Mouse (Mus musculus) embryonic facial prominence, embryonic 11.5 days (tissue): ENCODE measurements around the gene Plaur. TPM values are rescaled to one million over a fixed set of nuclear protein-coding genes. Genes with fewer than 3 reads are reported as not detected.

Experiments used
- ATAC-seq: fragments of 200-750 bp; cut with Nextera tagmentation; replicated peaks from 2 replicates; pipeline ENCODE4 v1.8.0; 2017; ENCODE audit warnings: low read depth; ENCODE audit not compliant: insufficient number of reproducible peaks, low FRiP score, low TSS enrichment
- DNase-seq: peaks from one replicate; pipeline ENCODE4 v3.0.0-alpha.2; 2015; ENCODE audit warnings: low spot score
- H3K27ac ChIP-seq: fragments of 300-500 bp; sonication (generic); replicated peaks from 2 replicates; pipeline ENCODE4 v1.5.1; 2014; ENCODE audit warnings: mild to moderate bottlenecking, low read depth, low read length, control low read depth
- H3K27me3 ChIP-seq: fragments of 300-500 bp; sonication (generic); 2 replicates; pipeline ENCODE4 v1.6.1; 2014; ENCODE audit warnings: mild to moderate bottlenecking, low read length, moderate library complexity, mixed read lengths; ENCODE audit not compliant: control insufficient read depth, insufficient read depth
- H3K36me3 ChIP-seq: fragments of 300-500 bp; sonication (generic); replicated peaks from 2 replicates; pipeline ENCODE4 v1.6.1; 2014; ENCODE audit warnings: low read depth, mild to moderate bottlenecking, low read length, moderate library complexity, mixed read lengths; ENCODE audit not compliant: control insufficient read depth, insufficient read depth
- H3K4me1 ChIP-seq: fragments of 300-500 bp; sonication (generic); 2 replicates; pipeline ENCODE4 v1.6.1; 2014; ENCODE audit warnings: low read length, mixed read lengths; ENCODE audit not compliant: control insufficient read depth, insufficient read depth
- H3K4me2 ChIP-seq: fragments of 300-500 bp; sonication (generic); 2 replicates; pipeline ENCODE4 v1.6.1; 2014; ENCODE audit warnings: low read depth, mild to moderate bottlenecking, control low read depth, low read length, moderate library complexity
- H3K4me3 ChIP-seq: fragments of 300-500 bp; sonication (generic); 2 replicates; pipeline ENCODE4 v1.5.1; 2014; ENCODE audit warnings: low read depth, low read length, control low read depth
- H3K9ac ChIP-seq: fragments of 300-500 bp; sonication (generic); replicated peaks from 2 replicates; pipeline ENCODE4 v1.6.1; 2014; ENCODE audit warnings: mild to moderate bottlenecking, control low read depth, low read length
- H3K9me3 ChIP-seq: fragments of 300-500 bp; sonication (generic); replicated peaks from 2 replicates; pipeline ENCODE4 v1.6.1; 2016; ENCODE audit warnings: mild to moderate bottlenecking, low read length, inconsistent platforms, mixed read lengths; ENCODE audit not compliant: control insufficient read depth
- WGBS: fragments of 180-500 bp; shearing (Covaris S2); extraction: QIAGEN DNeasy Blood & Tissue Kit; methylation state at CpG from one replicate; pipeline ENCODE4 v1.1.7; 2014; 5-methylcytosine and 5-hydroxymethylcytosine counted together
- polyA plus RNA-seq: library from polyadenylated mRNA; unstranded; fragments of >200 nt; fragmentation: Nextera tagmentation; extraction: Ambion mirVana; gene quantifications from 2 replicates; pipeline ENCODE4 v1.2.1, GENCODE M21; 2014

Gene Plaur
- polyA plus RNA-seq, 1 experiment from 2014 or later, result 1.1 TPM

DNA sequence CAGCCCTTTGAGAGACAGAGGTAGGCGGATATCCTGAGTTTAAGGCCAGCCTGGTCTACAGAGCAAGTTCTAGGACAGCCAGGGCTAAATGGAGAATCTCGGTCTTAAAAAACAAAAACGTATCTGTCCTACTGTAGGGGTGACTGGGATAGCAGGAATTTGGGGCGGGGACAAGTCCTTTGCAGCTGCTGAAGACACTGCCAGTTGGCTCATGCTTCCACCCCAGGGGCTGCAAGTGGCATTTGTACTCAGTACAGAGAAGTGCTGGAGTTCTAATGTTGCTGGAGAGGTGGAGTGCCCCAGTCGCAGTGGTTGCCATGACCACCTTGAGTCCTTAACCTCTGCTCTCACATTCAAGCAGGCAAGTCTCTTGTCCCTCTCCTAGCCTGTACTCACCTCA is 60.5 kb downstream of the Plaur start:
- H3K4me1 ChIP-seq, result no peaks in the 10 kb centered on the region
- 69% methylated on average over 5 of the region's 5 CpGs for WGBS

GRCm38 (mm10) chr7:24523723-24524122 is 61.4 kb downstream of the Plaur start:
- WGBS, result 92% methylated on average over 6 of the region's 6 CpGs
- Histone ChIP-seq H3K4me3 (no peak overlapping the region), H3K36me3 (no peaks in the 10 kb centered on the region), H3K4me1 (no peaks in the 10 kb centered on the region), H3K9me3 (no peaks in the 10 kb centered on the region), H3K9ac (no peak overlapping the region), H3K4me2 (no peak overlapping the region), H3K27me3 (no peaks in the 10 kb centered on the region), H3K27ac (no peak overlapping the region)
- DNase-seq (no peak), ATAC-seq (no peak)

More for the DNA sequence above, 60.5 kb downstream of the Plaur start:
- DNase-seq (no peak), ATAC-seq (no peak)
- no peak overlapping the region for H3K9ac ChIP-seq
- H3K27me3 ChIP-seq, result no peaks in the 10 kb centered on the region
- H3K27ac ChIP-seq, result no peak overlapping the region
- no peak overlapping the region for H3K4me3 ChIP-seq
- no peaks in the 10 kb centered on the region for H3K9me3 ChIP-seq
- no peaks in the 10 kb centered on the region for H3K36me3 ChIP-seq
- H3K4me2 ChIP-seq, result no peak overlapping the region

GRCm38 (mm10) chr7:24524978-24525377 is 62.7 kb downstream of the Plaur start:
- no peak for ATAC-seq
- H3K27ac ChIP-seq, result no peak overlapping the region
- 77% methylated on average over 6 of the region's 6 CpGs for WGBS
- no peaks in the 10 kb centered on the region for H3K27me3 ChIP-seq
- H3K4me2 ChIP-seq, result no peak overlapping the region
- no peak overlapping the region for H3K4me3 ChIP-seq
- no peaks in the 10 kb centered on the region for H3K9me3 ChIP-seq
- H3K36me3 ChIP-seq, result no peaks in the 10 kb centered on the region
- no peaks in the 10 kb centered on the region for H3K4me1 ChIP-seq
- H3K9ac ChIP-seq, result no peak overlapping the region
- no peak for DNase-seq

Other genes starting within 250 kb of the Plaur start
- gene Zfp109, start 224.9 kb upstream of the Plaur start, polyA plus RNA-seq, result 5.1 and 5.7 TPM in 2 replicates
- gene Zfp108, start 207.7 kb upstream of the Plaur start, polyA plus RNA-seq, result 3.8 and 4.0 TPM in 2 replicates
- gene Zfp93, start 192.1 kb upstream of the Plaur start, polyA plus RNA-seq, result 9.8 and 11.7 TPM in 2 replicates
- gene Zfp61, start 161.3 kb upstream of the Plaur start, polyA plus RNA-seq, result 48.0 and 58.8 TPM in 2 replicates
- 10.7 and 15.2 TPM in 2 replicates for gene Zfp94, start 145.8 kb upstream of the Plaur start, polyA plus RNA-seq
- gene Tescl, start 128.5 kb upstream of the Plaur start, polyA plus RNA-seq, result not detected in 2 replicates
- not detected in 2 replicates for gene Lypd5, start 113.3 kb upstream of the Plaur start, polyA plus RNA-seq
- 2.2 and 2.3 TPM in 2 replicates for gene Kcnn4, start 92.2 kb upstream of the Plaur start, polyA plus RNA-seq
- gene Smg9, start 62.9 kb upstream of the Plaur start, polyA plus RNA-seq, result 13.8 and 18.6 TPM in 2 replicates
- gene Irgc1, start 10.2 kb upstream of the Plaur start, polyA plus RNA-seq, result not detected in 2 replicates
- 1.9 and 3.6 TPM in 2 replicates for gene Cadm4, start 19.5 kb downstream of the Plaur start, polyA plus RNA-seq
- 52.5 and 58.0 TPM in 2 replicates for gene Zfp428, start 44.5 kb downstream of the Plaur start, polyA plus RNA-seq
- gene AC161166.1, start 50.0 kb downstream of the Plaur start, polyA plus RNA-seq, result 0.25 and 0.32 TPM in 2 replicates
- gene Irgq, start 68.2 kb downstream of the Plaur start, polyA plus RNA-seq, result 8.0 and 8.7 TPM in 2 replicates
- gene Pinlyp, start 83.6 kb downstream of the Plaur start, polyA plus RNA-seq, result not detected in 2 replicates
- 99.0 and 111 TPM in 2 replicates for gene Xrcc1, start 83.8 kb downstream of the Plaur start, polyA plus RNA-seq
- 24.4 and 27.2 TPM in 2 replicates for gene Ethe1, start 125.1 kb downstream of the Plaur start, polyA plus RNA-seq
- gene Zfp575, start 125.2 kb downstream of the Plaur start, polyA plus RNA-seq, result 0.91 and 1.4 TPM in 2 replicates
- gene Phldb3, start 148.3 kb downstream of the Plaur start, polyA plus RNA-seq, result 0.10 and 0.13 TPM in 2 replicates
- 2.0 and 2.1 TPM in 2 replicates for gene Lypd3, start 174.1 kb downstream of the Plaur start, polyA plus RNA-seq
- gene Tex101, start 214.2 kb downstream of the Plaur start, polyA plus RNA-seq, result not detected in 2 replicates
- not detected in 2 replicates for gene BC049730, start 246.8 kb downstream of the Plaur start, polyA plus RNA-seq